Mouse (Mus musculus) layer of hippocampus, adult 9-10 months (tissue): Measurements from ENCODE around the gene Ablim1.

Experiments used
- DNase-seq: peaks from one replicate; pipeline ENCODE4 v3.0.0; 2022; ENCODE audit warnings: low spot score

Ablim1 gene

DNA sequence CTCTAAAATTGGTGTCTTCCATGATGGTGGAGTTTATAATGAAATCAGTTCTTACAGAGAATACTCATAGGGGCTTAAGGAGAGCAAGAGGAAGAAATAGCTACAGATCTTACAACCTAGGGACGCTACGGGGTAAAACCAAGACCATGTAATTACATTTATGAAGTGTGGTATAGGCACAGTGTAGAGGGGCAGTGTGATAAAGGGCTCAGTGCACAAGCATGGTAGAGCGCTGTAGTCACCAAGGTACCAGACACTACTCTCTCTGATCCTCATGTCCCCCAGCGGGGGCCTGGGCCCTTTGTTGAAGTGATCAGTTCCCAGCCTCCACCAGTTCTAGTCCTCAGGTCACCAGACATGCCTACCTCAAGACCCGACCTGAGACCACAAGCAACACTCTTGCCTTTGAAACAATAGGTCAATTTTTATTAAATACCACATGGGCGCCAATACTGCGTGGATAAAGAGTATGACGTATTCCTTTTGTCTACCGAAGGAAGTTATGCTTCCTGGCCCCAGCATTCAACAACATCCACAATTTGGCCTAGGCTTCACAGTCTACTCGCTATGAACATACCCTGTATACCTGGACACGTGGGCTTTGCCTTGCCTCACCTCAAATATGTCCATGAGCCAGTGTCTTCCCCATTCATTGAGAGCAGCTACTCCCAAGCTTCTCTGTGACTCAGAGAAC lies 213.8 kb downstream of the Ablim1 start:
- no peak for DNase-seq

DNA sequence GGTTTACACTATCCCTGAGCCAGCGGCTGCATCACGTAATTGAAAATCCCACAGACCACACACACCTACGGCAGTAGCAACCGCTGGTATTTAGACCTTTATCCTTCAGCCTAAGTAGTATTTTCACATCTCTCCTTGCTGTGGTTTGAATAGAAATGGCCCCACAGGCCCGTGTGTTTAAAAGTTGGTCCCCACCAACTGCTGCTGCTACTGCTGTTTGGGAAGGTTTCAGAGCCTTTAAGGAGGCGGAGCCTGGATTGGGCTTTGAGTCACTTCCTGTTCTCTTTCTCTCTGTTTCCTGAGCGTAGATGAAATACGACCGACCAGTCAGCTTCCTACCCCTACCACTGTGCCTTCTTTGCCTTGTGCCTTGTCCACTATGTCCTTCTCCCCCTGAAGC lies 214.7 kb downstream of the Ablim1 start:
- no peak for DNase-seq

DNA sequence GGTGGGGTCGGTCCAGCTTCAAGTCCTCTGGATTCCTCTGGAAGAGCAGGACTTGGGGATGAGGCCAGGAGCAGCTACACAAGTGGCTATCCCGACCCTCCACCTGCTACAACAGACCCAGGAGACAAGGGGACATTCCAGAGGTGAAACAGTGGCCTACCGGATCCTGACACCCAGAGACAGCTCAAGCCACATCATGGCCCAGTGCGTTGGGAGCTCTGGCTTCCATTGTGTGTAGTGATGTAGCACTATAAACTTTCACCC lies 215.7 kb downstream of the Ablim1 start:
- no peak for DNase-seq

DNA sequence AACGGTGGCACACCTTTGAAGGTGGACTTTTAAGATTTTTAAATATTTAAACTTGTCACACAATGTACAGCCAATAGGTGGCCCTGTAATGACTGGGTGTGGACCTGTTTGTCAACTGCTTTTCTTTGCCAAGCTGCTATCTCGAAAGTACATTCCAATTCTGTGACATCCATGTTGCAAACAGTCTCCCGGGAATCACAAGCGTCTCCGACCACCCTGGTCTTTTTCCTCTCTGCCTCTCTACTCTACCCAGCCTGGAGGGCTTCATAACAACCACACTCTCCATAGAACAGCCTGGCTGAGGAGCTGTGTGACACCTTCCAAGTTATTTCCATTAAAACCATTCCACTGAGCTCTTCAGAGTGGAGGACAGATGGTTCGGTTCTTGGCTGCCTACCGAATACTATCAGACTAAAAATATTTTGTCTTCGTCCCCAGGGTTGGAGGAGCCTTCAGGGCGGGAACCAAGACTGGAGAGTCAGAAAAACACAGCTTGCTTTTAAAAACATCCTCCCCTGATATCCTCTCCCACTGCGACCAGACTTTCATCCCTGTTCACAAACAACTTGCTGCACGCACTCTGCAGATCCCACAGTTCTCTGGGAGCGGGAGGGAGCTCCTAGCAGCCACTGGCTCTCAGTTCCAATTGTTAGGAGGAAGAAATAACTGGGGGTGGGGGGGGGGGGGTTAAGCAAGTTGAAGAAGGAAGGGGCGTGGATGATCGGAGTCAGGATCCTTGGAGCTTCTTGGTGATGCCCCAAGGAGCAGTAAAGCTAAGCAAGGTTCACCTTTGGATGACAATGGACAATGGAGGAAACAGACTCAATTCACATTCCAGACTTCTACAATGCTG lies 216.3 kb downstream of the Ablim1 start:
- DNase-seq, result peak; percentile 40

DNA sequence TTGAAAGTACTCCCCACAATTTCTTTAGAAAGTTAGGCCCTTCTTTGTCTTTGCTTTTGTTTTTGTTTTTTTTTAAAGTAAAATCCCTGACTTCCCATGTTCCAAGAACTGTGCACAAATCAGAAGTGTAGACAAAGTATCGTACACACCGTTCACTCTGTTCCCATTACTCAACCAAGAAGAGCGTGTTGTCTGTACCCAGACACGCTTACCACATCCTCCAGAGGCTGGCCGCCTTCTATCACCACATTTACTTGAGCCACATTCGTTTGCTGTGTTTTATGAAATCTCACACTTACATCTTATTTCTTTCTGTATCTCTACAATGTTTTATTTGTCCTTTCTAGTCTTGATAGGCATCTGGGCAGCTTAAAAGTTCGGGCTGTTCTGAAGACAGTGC lies 219.4 kb downstream of the Ablim1 start:
- no peak for DNase-seq

DNA sequence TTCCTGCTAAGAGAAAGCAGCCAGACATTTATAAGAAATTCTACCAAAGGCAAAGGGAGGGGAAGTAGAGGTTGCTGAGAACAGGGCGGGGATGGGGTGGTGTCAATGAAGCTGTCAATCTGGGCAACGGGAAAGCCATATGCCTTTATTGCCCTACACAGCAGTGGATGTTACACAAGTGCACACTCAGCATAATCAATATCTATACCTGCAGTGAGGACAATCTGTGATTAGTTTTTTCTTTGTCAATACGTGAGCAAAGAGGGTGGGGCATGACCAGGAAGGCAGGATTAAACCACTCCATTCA lies 221.1 kb downstream of the Ablim1 start:
- DNase-seq, result no peak

DNA sequence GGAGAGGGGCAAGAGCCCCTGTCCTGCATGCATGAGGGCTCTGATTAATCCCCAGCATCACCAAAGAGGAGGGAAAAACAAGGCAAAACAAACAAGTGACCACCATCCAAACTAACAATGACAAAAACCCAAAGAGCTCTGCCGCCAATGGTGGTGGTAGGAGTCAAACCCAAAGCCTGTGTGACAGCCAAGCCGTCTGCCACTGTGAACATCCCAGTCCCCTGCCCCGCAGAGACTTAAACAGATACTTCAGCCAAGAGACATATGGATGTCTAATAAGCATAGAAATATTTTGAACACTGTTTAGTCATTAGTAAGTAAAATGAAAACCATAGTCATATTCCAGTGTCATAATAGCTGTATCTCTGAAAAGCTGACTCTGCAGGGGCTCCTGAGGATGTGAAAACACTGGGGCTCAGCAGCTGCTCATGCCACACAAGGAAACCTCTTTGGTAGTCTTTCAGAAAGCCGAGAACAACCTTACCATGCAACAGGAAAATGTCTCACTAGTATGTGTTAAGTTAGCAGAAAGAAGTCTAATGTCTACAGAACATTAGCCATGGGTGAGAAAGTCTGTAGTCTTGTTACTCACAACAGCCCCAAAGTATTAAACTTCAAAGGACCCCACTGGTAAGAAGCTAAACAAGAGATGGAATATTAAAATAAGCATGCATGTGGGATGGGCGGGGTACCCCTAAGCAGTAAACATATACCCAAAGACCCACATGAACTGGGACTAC lies 221.6 kb downstream of the Ablim1 start:
- no peak for DNase-seq

DNA sequence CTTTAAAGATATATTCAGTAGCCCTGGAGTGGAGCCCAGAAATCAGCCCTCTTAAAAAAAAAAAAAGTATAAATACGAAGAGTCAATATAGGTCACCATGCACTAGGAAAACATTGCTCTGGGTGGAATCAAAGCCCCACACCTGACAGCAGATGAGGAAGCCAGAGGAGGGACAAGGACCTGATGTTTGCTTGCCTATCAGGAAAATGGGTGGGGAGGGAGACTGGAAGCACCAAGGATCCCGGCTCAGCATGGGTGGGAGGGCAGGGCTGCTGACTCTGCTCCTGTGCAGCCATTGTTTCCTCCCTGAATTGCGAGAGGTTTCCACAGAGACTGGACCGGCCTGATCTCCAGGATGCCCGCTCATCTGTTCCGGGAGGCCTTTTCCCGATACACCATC lies 223.4 kb downstream of the Ablim1 start:
- DNase-seq, result no peak

DNA sequence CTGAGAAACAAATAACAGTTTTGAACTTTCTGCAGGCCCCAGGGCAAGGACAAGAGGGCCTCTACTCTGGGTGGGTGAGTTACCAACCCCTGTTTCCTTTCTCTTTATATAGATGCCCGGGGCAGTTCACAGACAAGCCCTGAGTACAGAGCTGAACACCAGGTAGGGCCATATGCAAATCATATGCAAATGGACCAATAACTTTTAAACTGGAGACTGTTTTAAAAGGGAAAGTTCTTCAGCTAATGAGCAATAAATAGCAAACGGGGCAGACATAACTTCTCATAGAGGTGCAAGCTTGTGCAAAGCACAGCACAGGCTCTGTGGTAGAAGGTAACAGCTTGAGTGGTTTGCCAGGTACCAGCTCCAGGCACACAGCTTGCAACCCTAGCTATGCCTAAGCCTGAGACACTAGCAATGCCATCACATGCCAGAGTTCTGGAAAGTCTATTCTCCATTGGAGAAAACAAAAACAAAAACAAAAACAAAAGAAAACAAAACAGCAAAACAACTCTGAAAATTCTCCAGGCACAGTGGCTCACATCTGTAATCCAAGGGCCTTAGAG lies 225.8 kb downstream of the Ablim1 start:
- no peak for DNase-seq

DNA sequence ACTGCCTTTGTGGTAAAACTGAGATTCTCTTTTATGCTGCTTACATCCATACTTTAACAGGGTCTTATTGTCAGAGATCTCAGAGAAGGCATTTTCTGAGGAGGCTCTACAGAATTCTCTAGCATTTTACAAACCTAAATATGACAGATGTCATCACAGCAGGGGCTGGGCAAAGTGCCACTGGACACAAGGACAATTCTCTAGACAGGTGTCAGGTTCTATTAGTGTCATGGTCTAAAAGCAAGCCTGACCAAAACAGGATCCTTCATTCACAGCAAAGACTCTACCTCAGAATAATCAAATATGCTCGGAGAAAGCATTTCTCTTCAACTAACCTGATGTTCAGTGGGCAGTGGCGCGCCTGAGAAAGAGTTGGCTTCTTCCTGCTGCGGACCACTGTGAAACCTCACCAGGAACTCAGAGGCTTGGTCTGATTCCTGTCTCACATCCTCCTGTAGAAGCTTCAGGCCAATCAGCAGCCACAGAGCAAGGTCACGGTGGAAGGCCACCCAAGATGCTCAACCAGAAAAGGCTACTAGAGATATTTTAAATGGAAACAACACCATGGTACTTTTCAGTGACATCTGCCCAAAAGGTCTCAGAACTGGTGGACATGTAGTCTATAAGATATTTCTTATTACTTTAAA lies 230.1 kb downstream of the Ablim1 start:
- DNase-seq, result no peak

DNA sequence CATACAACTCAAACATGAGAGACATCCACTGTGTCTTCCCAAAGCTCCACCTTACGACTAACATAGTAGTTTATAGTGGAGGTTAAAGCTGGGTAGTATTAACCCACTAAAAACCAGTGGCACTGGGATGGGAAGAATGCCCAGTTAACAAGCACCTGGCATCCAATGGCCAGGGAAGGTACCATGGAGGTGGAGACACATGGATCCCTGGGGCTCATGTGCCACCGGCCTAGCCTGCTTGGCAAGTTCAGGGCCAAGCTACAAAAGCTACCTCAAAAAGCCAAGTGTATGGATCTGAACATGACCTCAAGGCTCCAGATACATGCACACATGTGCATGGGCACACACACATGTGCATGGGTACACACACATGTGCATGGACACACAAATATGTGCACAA lies 230.8 kb downstream of the Ablim1 start:
- DNase-seq, result no peak

DNA sequence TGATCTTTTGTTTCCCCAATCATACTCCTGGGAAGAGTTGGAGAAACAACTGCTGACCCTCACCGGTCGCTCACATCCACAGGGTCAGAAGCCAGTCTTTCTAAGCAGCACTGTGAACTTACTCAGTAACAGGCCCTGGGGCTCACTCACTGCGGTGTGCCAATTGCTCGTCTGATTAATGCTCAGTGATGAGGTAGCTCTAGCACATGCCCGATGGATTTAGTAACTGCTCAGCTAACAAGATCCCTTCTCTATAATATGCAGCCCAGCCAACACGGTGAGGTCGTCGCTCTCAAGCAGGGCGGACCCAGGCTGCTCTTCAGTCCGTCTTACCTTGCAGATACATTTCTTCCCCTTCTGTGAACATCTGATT lies 231.6 kb downstream of the Ablim1 start:
- no peak for DNase-seq

DNA sequence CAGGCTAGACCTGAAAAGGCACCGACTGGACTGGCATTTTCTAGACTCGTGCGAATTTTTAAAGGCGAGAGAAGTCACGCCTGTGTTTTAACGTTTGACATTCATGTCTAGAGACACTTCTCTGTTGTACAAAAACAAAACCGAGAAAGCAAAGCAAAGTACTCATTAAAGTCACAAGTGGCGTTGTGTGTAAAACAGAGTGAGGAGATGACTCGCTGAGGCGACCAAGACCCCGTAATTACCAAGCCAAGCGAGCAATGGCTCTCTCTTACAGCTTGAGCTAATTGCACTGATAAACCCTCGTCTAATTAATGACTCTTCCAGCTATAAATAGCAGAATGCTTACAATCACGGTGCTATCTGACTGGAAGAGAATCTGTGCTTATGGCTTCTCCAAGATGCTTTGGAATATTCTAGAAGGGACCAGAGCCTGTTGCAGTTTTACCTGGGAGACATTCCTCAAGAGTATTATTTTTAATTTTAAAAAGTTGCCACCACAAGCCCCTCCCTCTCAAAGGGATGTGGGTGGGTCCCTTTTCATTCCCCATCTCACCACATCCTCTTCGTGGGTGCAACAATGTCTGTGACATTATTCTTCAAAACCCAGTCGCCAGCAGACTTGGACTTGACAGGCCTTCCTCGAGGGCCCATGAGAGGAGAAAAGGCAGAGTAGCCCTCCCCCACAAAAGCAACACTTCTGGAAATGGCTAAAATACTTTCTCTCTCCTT lies 232.1 kb downstream of the Ablim1 start:
- DNase-seq, result no peak

DNA sequence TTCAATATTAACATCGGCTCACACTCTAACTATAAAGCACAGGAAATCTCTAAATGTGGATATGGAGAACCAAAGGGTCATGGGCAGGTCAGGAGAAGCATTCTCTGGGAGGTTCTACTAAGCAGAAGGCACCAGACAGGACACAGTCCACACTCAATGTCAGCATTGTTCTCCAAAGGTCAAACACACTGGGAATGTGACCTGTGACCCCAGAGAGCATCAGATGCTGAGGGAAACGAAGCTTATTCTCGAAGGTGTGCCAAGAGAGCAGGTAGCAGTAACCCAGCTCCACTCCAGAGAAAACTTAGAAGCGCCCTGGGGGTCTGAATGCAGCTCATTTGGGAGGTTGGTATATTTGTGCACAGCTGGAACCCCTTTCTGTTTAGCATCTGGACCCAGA lies 233.2 kb downstream of the Ablim1 start:
- no peak for DNase-seq

DNA sequence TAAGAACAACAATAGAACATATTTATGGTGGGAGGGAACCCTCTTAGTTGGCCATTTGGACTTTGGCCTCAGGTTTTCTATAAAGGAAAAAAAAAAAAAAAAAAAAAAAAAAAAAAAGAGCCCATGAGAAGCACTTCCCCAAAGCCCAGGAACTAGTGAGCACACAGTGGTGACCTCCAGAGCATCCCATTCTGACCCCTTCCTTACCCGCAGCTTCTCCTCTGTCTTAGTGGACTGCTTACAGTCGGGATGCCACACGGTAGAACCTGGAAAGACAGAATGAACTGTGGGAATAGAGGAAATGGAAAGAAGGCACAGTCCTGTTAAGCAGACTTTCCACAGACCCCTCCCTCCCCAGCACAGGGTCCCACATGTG lies 235.1 kb downstream of the Ablim1 start:
- no peak for DNase-seq

DNA sequence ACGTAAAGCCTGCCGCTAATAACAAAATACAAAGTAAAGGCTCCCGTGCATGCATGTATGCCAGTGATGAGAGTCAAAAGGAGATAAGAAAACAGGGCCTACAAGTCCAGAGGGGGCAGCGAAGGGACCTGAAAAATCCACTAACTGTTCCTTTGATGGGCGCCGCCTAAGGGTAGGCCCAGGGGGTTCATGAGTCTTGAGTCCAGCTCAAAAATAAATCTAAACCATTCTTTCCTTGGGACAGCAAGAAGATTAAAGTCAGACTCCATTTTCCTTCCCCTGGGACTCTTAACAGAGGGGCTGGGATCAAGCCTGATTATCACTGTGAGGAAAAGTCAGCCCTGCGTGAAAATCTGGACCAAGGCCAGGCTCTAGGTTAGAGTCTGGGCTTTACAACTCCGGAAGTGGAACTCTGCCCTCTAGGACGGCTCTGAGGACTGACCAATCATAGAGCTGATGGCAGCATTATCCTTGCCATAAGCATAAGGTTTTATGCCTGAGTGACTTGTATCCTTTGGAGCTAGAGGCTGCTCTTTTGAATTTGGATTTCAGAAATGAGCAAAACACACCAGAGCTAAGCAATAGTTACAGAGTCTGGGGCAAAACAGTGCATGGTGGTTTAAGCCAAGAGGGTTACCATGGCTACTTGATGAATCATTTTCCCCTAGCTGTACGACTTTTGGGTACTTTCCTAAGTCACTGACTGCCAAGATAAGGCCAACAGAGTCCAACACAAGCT lies 235.7 kb downstream of the Ablim1 start:
- DNase-seq, result peak; percentile 25

DNA sequence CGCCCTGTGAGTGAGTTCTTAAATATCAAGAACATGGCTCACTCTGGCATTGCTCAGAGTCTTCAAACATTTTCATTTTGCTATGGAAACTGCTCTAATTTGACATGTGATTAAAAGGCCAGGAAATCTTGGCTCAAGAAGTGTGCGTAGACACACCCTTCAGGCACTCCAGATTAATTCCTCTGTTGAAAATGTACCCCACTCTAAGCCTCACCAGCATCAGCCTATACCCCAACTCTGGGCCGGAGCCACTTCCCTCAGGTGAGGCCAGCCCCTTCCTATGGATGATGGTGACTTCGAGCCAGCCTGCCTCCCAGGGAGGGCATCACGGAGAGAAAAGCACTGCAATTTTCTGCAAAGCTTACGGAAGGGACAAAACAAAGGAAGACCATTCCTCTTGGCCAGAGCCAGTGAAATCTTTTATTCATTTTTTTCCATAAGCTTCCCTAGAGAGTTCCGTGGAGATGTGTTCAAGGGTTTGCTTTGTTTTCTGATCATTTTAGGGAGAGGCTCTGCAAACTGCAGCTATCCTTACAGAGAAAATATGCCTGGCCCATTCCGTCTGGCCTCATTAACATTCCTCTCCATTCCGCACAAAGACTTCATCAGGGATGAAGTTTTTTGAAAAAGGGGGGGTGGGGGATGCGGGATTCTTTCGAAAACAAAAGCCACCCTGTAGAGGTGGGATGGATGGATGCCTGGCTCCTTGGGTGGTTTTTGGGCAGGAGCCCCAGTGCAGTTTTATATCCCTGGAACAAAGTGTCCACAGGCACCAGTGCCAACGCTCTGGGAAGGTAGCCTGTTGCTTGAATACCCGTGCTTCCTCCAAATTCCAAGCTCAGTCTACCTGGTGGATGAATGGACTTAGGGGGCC lies 236.7 kb downstream of the Ablim1 start:
- no peak for DNase-seq

DNA sequence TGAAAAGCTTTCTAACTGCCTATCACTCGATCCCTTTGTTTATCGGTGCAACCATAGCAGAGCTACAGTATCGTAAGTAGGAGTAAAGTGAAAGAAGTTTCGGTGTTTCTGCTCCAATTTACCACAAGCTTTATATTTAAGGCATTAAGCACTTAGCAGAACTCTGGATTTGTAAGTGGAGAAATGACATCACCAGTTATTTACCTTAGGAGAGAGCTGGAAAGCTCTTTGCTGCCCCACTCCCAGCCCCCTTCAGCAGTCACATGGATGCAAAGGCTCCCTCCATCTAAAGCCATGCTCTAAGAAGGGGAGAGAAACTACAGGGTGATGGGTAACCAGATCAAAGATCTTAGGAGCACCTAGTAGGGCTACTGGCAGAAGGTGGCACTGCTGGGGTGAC lies 241.3 kb downstream of the Ablim1 start:
- DNase-seq, result no peak

DNA sequence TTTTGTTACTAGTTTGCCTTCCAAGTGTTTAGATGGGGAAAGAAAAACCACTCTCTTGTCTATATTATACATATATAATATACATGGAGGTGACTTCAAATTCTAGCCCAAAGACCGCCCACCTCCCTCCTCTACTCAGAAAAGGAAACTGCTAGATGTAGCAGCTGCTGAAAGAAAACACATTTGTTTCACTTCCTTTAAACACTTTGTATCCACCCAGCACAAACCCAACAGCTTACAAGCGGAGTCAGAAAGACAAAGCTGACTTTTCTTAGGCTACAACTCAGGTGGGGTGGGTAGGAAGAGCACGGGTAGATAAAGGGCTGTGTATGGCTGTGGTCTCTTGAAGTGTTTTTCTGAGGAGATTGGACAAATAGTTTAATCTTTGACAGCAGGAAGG lies 242.0 kb downstream of the Ablim1 start:
- no peak for DNase-seq

DNA sequence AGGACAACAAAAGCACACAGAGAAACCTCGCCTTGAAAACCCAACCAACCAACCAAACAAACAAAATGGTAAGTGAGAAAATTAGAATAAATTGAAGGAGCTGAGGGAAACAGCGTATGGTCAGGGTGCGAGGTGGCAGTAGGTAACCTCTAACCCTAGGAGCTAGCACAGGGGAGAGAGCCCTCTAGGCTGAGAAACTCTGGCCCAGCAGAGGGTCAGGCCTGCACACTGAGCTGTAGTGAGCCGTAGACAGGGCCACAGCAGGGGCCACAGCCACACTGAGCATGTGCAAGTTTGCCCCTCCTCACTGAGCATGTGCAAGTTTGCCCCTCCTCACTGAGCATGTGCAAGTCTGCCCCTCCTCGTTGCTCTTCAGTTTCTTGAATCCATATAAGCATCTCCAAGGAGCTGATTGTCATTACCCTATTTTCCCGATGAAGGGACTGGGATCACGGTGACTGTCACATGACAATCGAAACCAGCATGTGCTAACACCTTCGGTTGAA lies 247.6 kb downstream of the Ablim1 start:
- DNase-seq, result no peak
